Mouse (Mus musculus): ENCODE measurements at regions not wholly inside any gene's neighbourhood (a gene's known extent, or its start where the extent isn't known, plus 50 kb on each side); places are given as distances from the start of the nearest gene placed in this dataset.

- Histone ChIP-seq H3K27me3 (ENCODE audit: control insufficient read depth, insufficient read depth, low read length) (no peaks in the 10 kb centered on the region), H3K27ac (replicated peaks in 1 of 2; ENCODE audit: control insufficient read depth in 1 of 2, insufficient read depth in 1 of 2, low read depth in 2 of 2, low read length in 2 of 2) (no peak overlapping the region), H3K9ac (ENCODE audit: low read length) (no peak overlapping the region), H3K4me2 (ENCODE audit: low read length) (no peak overlapping the region), H3K9me3 (ENCODE audit: control insufficient read depth, low read length) (no peaks in the 10 kb centered on the region), H3K4me3 (ENCODE audit: control insufficient read depth in 1 of 2, insufficient read depth in 1 of 2, low read depth in 1 of 2, low read length in 2 of 2) (no peak overlapping the region), H3K36me3 (ENCODE audit: control insufficient read depth, insufficient read depth, low read length) (no peaks in the 10 kb centered on the region), H3K4me1 (ENCODE audit: control insufficient read depth in 2 of 2, insufficient read depth in 2 of 2, low read length in 2 of 2) (no peaks in the 10 kb centered on the region)
- WGBS: 75% methylated on average over 3 of the region's 3 CpGs
- no peak for ATAC-seq (ENCODE audit: insufficient number of reproducible peaks, insufficient read depth, low FRiP score, low read depth)
Observed at GRCm38 (mm10) chr10:103673081-103673480, 305.5 kb downstream of the Slc6a15 start.

DNA sequence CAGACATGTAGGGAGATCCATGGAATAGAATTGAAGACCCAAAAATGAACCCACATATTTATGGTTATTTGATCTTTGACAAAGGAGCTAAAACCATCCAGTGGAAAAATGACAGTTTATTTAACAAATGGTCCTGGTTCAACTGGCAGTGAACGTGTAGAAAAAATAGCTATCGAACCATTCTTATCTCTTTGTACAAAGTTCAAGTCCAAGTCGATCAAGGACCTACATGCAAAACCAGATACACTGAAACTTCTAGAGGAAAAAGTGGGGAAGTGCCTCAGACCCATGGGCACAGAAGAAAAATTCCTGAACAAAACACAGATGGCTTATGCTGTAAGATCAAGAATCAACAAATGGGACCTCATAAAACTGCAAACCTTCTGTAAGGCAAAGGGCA, 306.2 kb downstream of the Slc6a15 start:
- Histone ChIP-seq H3K4me2 (ENCODE audit: low read length) (no peak overlapping the region), H3K4me3 (ENCODE audit: control insufficient read depth in 1 of 2, insufficient read depth in 1 of 2, low read depth in 1 of 2, low read length in 2 of 2) (no peak overlapping the region), H3K27ac (replicated peaks in 1 of 2; ENCODE audit: control insufficient read depth in 1 of 2, insufficient read depth in 1 of 2, low read depth in 2 of 2, low read length in 2 of 2) (no peak overlapping the region), H3K9me3 (ENCODE audit: control insufficient read depth, low read length) (no peaks in the 10 kb centered on the region), H3K9ac (ENCODE audit: low read length) (no peak overlapping the region), H3K36me3 (ENCODE audit: control insufficient read depth, insufficient read depth, low read length) (no peaks in the 10 kb centered on the region), H3K4me1 (ENCODE audit: control insufficient read depth in 2 of 2, insufficient read depth in 2 of 2, low read length in 2 of 2) (no peaks in the 10 kb centered on the region), H3K27me3 (ENCODE audit: control insufficient read depth, insufficient read depth, low read length) (no peaks in the 10 kb centered on the region)
- no peak for ATAC-seq (ENCODE audit: insufficient number of reproducible peaks, insufficient read depth, low FRiP score, low read depth)
- 74% methylated on average over 3 of the region's 3 CpGs for WGBS

- Histone ChIP-seq H3K36me3 (ENCODE audit: control insufficient read depth, insufficient read depth, low read length) (no peaks in the 10 kb centered on the region), H3K27me3 (ENCODE audit: control insufficient read depth, insufficient read depth, low read length) (no peaks in the 10 kb centered on the region), H3K4me1 (ENCODE audit: control insufficient read depth in 2 of 2, insufficient read depth in 2 of 2, low read length in 2 of 2) (no peaks in the 10 kb centered on the region), H3K9ac (ENCODE audit: low read length) (no peak overlapping the region), H3K9me3 (ENCODE audit: control insufficient read depth, low read length) (no peaks in the 10 kb centered on the region), H3K4me2 (ENCODE audit: low read length) (no peak overlapping the region), H3K27ac (replicated peaks in 1 of 2; ENCODE audit: control insufficient read depth in 1 of 2, insufficient read depth in 1 of 2, low read depth in 2 of 2, low read length in 2 of 2) (no peak overlapping the region), H3K4me3 (ENCODE audit: control insufficient read depth in 1 of 2, insufficient read depth in 1 of 2, low read depth in 1 of 2, low read length in 2 of 2) (no peak overlapping the region)
- WGBS: 25% methylated on average over 2 of the region's 2 CpGs
- ATAC-seq (ENCODE audit: insufficient number of reproducible peaks, insufficient read depth, low FRiP score, low read depth): no peak
Observed at GRCm38 (mm10) chr10:103692682-103693081, 325.1 kb downstream of the Slc6a15 start.

- Histone ChIP-seq H3K4me2 (ENCODE audit: low read length) (no peak overlapping the region), H3K4me3 (ENCODE audit: control insufficient read depth in 1 of 2, insufficient read depth in 1 of 2, low read depth in 1 of 2, low read length in 2 of 2) (no peak overlapping the region), H3K9ac (ENCODE audit: low read length) (no peak overlapping the region), H3K27me3 (ENCODE audit: control insufficient read depth, insufficient read depth, low read length) (no peaks in the 10 kb centered on the region), H3K36me3 (ENCODE audit: control insufficient read depth, insufficient read depth, low read length) (no peaks in the 10 kb centered on the region), H3K27ac (replicated peaks in 1 of 2; ENCODE audit: control insufficient read depth in 1 of 2, insufficient read depth in 1 of 2, low read depth in 2 of 2, low read length in 2 of 2) (no peak overlapping the region), H3K4me1 (ENCODE audit: control insufficient read depth in 2 of 2, insufficient read depth in 2 of 2, low read length in 2 of 2) (peaks cover 0 to 4% of the 10 kb centered on the region in 2 experiments; a peak in 1 of 4 replicates), H3K9me3 (ENCODE audit: control insufficient read depth, low read length) (no peaks in the 10 kb centered on the region)
- no peak for ATAC-seq (ENCODE audit: insufficient number of reproducible peaks, insufficient read depth, low FRiP score, low read depth)
- 56% methylated on average over 3 of the region's 3 CpGs for WGBS
Observed at GRCm38 (mm10) chr10:103715080-103715725, 347.6 kb downstream of the Slc6a15 start.

GRCm38 (mm10) chr10:103718998-103719662, 351.5 kb downstream of the Slc6a15 start:
- no peak overlapping the region for H3K9ac ChIP-seq (ENCODE audit: low read length)
- H3K27me3 ChIP-seq (ENCODE audit: control insufficient read depth, insufficient read depth, low read length): no peaks in the 10 kb centered on the region
- 35% methylated on average over 8 of the region's 8 CpGs for WGBS
- no peaks in the 10 kb centered on the region for H3K36me3 ChIP-seq (ENCODE audit: control insufficient read depth, insufficient read depth, low read length)
- peak; percentile 64; the same call in 1 of the 2 replicates for ATAC-seq (ENCODE audit: insufficient number of reproducible peaks, insufficient read depth, low FRiP score, low read depth)
- no peak overlapping the region for H3K4me3 ChIP-seq (ENCODE audit: control insufficient read depth in 1 of 2, insufficient read depth in 1 of 2, low read depth in 1 of 2, low read length in 2 of 2)
- H3K4me2 ChIP-seq (ENCODE audit: low read length): no peak overlapping the region
- no peak overlapping the region for H3K27ac ChIP-seq (replicated peaks in 1 of 2; ENCODE audit: control insufficient read depth in 1 of 2, insufficient read depth in 1 of 2, low read depth in 2 of 2, low read length in 2 of 2)
- no peaks in the 10 kb centered on the region for H3K9me3 ChIP-seq (ENCODE audit: control insufficient read depth, low read length)
- peaks cover 0 to 4% of the 10 kb centered on the region in 2 experiments; a peak in 1 of 4 replicates for H3K4me1 ChIP-seq (ENCODE audit: control insufficient read depth in 2 of 2, insufficient read depth in 2 of 2, low read length in 2 of 2)

DNA sequence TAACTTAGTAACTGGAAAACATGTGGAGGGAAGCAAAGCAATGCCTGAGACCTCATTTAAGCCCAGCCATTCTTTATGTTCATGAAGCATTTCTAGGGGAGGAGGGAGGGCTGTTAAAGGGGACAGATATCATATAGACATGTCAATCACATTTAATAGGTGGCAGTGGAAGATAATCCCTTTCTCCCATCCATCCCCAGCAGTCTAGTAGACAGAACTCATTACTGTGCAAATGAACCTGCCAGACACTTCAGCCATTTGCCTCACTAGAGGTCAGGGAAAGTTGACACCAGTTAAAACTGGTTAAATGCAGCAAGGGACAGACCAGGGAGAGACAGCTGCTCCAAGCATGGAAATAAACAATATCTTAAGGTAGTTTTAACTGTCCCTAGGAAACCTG, 359.1 kb downstream of the Slc6a15 start:
- H3K27ac ChIP-seq (replicated peaks in 1 of 2; ENCODE audit: control insufficient read depth in 1 of 2, insufficient read depth in 1 of 2, low read depth in 2 of 2, low read length in 2 of 2): no peak overlapping the region
- no peak overlapping the region for H3K9ac ChIP-seq (ENCODE audit: low read length)
- no peaks in the 10 kb centered on the region for H3K36me3 ChIP-seq (ENCODE audit: control insufficient read depth, insufficient read depth, low read length)
- no peaks in the 10 kb centered on the region for H3K9me3 ChIP-seq (ENCODE audit: control insufficient read depth, low read length)
- ATAC-seq (ENCODE audit: insufficient number of reproducible peaks, insufficient read depth, low FRiP score, low read depth): no peak
- no peaks in the 10 kb centered on the region for H3K27me3 ChIP-seq (ENCODE audit: control insufficient read depth, insufficient read depth, low read length)
- H3K4me3 ChIP-seq (ENCODE audit: control insufficient read depth in 1 of 2, insufficient read depth in 1 of 2, low read depth in 1 of 2, low read length in 2 of 2): no peak overlapping the region
- H3K4me1 ChIP-seq (ENCODE audit: control insufficient read depth in 2 of 2, insufficient read depth in 2 of 2, low read length in 2 of 2): no peaks in the 10 kb centered on the region
- no peak overlapping the region for H3K4me2 ChIP-seq (ENCODE audit: low read length)

- H3K4me3 ChIP-seq (ENCODE audit: control insufficient read depth in 1 of 2, insufficient read depth in 1 of 2, low read depth in 1 of 2, low read length in 2 of 2): no peak overlapping the region
- H3K4me2 ChIP-seq (ENCODE audit: low read length): no peak overlapping the region
- H3K27ac ChIP-seq (replicated peaks in 1 of 2; ENCODE audit: control insufficient read depth in 1 of 2, insufficient read depth in 1 of 2, low read depth in 2 of 2, low read length in 2 of 2): no peak overlapping the region
- no peaks in the 10 kb centered on the region for H3K27me3 ChIP-seq (ENCODE audit: control insufficient read depth, insufficient read depth, low read length)
- 58% methylated on average over 1 of the region's 1 CpGs for WGBS
- H3K9ac ChIP-seq (ENCODE audit: low read length): no peak overlapping the region
- H3K4me1 ChIP-seq (ENCODE audit: control insufficient read depth in 2 of 2, insufficient read depth in 2 of 2, low read length in 2 of 2): no peaks in the 10 kb centered on the region
- no peak for ATAC-seq (ENCODE audit: insufficient number of reproducible peaks, insufficient read depth, low FRiP score, low read depth)
- no peaks in the 10 kb centered on the region for H3K36me3 ChIP-seq (ENCODE audit: control insufficient read depth, insufficient read depth, low read length)
- no peaks in the 10 kb centered on the region for H3K9me3 ChIP-seq (ENCODE audit: control insufficient read depth, low read length)
Observed at GRCm38 (mm10) chr10:103731522-103731921, 363.9 kb downstream of the Slc6a15 start.

- 78% methylated on average over 5 of the region's 5 CpGs for WGBS
- Histone ChIP-seq H3K9me3 (ENCODE audit: control insufficient read depth, low read length) (no peaks in the 10 kb centered on the region), H3K4me1 (ENCODE audit: control insufficient read depth in 2 of 2, insufficient read depth in 2 of 2, low read length in 2 of 2) (no peaks in the 10 kb centered on the region), H3K27ac (replicated peaks in 1 of 2; ENCODE audit: control insufficient read depth in 1 of 2, insufficient read depth in 1 of 2, low read depth in 2 of 2, low read length in 2 of 2) (no peak overlapping the region), H3K27me3 (ENCODE audit: control insufficient read depth, insufficient read depth, low read length) (no peaks in the 10 kb centered on the region), H3K9ac (ENCODE audit: low read length) (no peak overlapping the region), H3K4me2 (ENCODE audit: low read length) (no peak overlapping the region), H3K36me3 (ENCODE audit: control insufficient read depth, insufficient read depth, low read length) (no peaks in the 10 kb centered on the region), H3K4me3 (ENCODE audit: control insufficient read depth in 1 of 2, insufficient read depth in 1 of 2, low read depth in 1 of 2, low read length in 2 of 2) (no peak overlapping the region)
- ATAC-seq (ENCODE audit: insufficient number of reproducible peaks, insufficient read depth, low FRiP score, low read depth): no peak
Observed at GRCm38 (mm10) chr10:103731981-103732380, 364.4 kb downstream of the Slc6a15 start.
